Mouse (Mus musculus) WW6 (cell line): ENCODE measurements around the gene Dagla.

ENCODE experiments used
- DNase-seq: peaks from one replicate; pipeline ENCODE4 v3.0.0-alpha.2; 2013; ENCODE audit warnings: low read depth, low spot score

Gene Dagla

DNA sequence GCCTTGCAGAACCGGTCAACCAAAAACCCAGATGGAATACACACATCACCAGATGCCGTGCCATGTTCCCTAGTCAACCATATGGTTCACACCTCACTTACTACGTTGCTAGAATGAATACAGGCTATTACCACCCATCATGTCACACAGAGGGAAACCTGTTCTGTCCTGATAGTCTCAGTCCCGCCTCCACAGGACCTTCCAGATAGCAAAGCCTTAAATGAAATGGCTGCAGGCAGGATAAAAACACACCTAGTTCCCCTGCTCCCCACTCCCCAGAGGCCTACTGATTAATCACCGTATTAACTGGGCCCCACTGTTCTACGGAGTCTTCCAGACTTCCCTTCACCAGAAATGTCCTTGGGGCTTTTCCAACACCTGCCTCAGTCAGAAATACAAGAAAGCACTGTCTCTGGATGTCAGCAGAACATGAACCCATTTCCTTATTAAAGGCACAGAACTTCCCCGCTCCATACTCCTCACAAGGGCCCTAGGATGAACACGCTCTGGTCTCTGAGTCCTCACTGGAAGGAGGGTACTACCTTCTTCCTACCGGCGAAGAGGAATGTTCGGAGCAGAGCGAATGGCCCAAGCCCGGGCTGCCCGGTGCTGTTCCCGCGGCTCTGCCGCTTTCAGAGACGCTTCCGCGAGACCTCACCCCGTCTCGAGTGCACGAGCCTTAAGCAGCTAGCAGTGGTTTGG is 101.4 kb downstream of the Dagla start:
- DNase-seq: no peak

DNA sequence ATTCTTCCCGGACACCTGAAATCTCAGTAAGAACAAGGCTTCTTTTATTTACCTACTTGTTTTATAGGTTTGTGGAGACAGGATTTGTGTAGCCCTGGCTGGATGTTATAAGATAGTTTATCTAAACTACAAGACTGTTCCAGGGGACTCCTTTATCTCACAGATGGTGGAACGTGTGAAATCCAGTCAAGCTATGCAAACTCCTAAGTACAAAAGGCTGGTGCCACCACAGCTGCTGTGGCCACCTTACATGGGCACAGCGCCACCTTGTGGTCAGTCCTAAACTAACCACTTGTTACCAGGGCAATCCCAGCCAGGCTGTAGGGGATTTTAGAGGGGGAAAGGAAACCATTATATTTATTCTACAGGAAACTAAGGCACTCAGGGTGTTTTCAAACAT is 106.0 kb downstream of the Dagla start:
- peak; percentile 66 for DNase-seq

DNA sequence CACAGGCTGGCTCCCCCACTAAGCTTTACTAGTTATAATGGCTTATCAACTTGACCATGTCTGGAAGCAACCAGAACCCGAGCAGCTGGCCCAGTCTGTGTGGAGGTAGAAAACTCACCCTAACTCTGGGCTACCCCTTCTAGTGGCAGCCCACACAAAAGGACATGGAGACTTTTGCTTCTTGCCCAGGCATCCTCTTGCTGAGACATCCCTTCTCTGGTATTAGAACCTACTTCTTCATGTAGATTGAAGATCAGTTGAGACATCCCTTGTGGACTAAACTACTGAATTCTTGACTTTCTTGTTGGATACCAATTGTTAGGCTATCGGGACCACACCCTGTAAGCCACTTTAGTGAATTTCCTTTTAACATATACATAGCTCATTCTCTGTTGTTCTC is 106.4 kb downstream of the Dagla start:
- DNase-seq: no peak

GRCm38 (mm10) chr19:10197130-10197529 is 107.5 kb downstream of the Dagla start:
- DNase-seq: no peak
